Mouse (Mus musculus): ENCODE data around the gene Ankdd1b. TPM values are rescaled to one million over a fixed set of nuclear protein-coding genes. Genes with fewer than 3 reads are reported as not detected.

The Ankdd1b gene
- polyA plus RNA-seq, 1 experiment from 2014 or later, result not detected

DNA sequence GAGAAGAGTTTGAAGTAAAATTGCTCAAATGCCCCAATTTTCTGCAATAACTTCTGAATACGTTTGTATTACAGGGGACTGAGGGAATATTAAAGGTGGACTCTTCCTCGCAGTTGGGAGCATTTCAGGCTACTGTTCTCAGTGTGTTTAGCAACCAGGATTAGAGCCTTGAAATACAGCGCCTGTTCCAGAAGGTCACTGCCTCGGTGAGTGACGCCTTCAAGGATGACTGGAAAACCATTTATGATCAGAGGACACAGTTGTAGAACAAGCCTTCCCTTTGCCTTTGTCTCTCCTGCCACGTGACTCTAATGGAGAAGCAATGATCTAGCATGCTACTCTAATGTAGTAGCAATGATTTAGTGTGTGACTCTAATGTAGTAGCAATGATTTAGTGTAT, 17.0 kb upstream of the Ankdd1b start:
- Histone ChIP-seq H3K4me3 (no peak overlapping the region), H3K27ac (no peak overlapping the region), H3K36me3 (peaks cover 50% of the 10 kb centered on the region), H3K27me3 (ENCODE audit: insufficient read depth, poor library complexity, severe bottlenecking) (no peaks in the 10 kb centered on the region), H3K9me3 (no peaks in the 10 kb centered on the region), H3K4me1 (replicated peaks) (no peaks in the 10 kb centered on the region; the same call in 1 of the 2 replicates)
- no peak for DNase-seq (ENCODE audit: low spot score)
- WGBS, result 95% methylated on average over 6 of the region's 6 CpGs

DNA sequence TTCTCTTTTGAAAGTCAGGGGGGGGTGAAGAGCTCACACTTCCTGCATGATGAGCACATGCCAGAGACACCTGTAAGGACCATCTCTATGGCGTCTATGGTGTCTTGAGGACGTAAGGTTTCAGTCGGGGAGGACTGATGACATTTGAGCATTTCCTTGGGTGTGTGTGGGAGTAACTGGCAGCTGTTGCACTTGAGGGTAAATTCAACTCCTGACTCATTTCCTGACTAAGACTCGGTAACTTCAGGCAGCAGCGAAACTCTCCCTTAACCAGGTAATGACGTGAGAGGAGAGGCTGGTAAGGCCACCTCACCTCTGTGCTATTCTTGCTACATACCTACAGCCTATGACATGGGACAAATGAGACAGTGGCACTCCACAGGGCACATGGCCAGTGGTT, 16.2 kb upstream of the Ankdd1b start:
- DNase-seq (ENCODE audit: low spot score), result no peak
- no peaks in the 10 kb centered on the region for H3K27me3 ChIP-seq (ENCODE audit: insufficient read depth, poor library complexity, severe bottlenecking)
- no peak overlapping the region for H3K4me3 ChIP-seq
- H3K36me3 ChIP-seq, result peaks cover 50% of the 10 kb centered on the region
- no peaks in the 10 kb centered on the region for H3K4me1 ChIP-seq (replicated peaks)
- H3K9me3 ChIP-seq, result no peaks in the 10 kb centered on the region
- 93% methylated on average over 6 of the region's 6 CpGs for WGBS
- no peak overlapping the region for H3K27ac ChIP-seq

DNA sequence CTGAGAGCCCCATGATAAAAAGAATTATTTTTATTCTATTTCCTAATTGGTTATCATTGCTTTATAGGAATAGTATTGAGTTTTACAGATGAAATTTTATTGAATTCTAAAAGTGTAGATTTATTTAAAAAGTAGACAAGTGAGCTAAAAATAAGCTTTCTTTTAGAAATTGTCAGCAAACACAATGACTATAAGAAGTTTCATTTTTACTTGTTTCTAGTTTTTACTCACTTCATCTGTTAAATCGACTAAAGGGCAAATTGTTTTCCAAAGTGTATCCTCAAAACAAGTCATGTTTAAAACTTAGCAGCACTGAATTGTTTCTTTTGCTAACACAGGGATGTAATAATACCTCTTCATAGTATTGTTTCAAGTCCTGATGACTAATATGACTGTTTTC, 8.0 kb upstream of the Ankdd1b start:
- no peak for DNase-seq (ENCODE audit: low spot score)
- 96% methylated on average over 1 of the region's 1 CpGs for WGBS
- H3K27me3 ChIP-seq (ENCODE audit: insufficient read depth, poor library complexity, severe bottlenecking), result no peaks in the 10 kb centered on the region
- H3K27ac ChIP-seq, result no peak overlapping the region
- no peak overlapping the region for H3K4me3 ChIP-seq
- H3K36me3 ChIP-seq, result peaks cover 12% of the 10 kb centered on the region; the same call in 1 of the 2 replicates
- H3K9me3 ChIP-seq, result no peaks in the 10 kb centered on the region
- no peaks in the 10 kb centered on the region for H3K4me1 ChIP-seq (replicated peaks)

DNA sequence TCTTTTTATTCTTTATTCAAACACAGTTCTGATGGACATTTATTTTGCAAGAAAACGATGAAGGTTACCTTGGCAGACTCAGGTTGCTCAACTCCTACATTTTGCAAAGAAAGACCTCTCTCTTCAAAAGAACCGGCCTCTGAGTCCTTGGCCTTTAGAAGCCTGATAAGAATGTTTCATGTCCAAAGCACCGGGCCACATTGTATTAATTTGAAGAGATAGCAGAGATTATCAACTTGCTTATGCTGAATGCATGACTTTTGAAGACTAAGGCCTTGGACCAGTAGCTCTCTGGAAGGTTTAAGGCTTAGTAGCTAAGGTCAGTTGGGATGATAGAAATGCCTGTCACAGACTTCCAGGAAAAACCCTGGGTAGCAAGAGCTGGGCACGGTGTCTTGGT, 6.2 kb upstream of the Ankdd1b start:
- no peaks in the 10 kb centered on the region for H3K4me1 ChIP-seq (replicated peaks)
- no peak for DNase-seq (ENCODE audit: low spot score)
- no peak overlapping the region for H3K4me3 ChIP-seq
- 0 out of 2 replicates have a peak, but pooled peaks cover 3% of the 10 kb centered on the region for H3K36me3 ChIP-seq
- H3K27ac ChIP-seq, result no peak overlapping the region
- H3K27me3 ChIP-seq (ENCODE audit: insufficient read depth, poor library complexity, severe bottlenecking), result no peaks in the 10 kb centered on the region
- 97% methylated on average over 4 of the region's 4 CpGs for WGBS
- H3K9me3 ChIP-seq, result no peaks in the 10 kb centered on the region

DNA sequence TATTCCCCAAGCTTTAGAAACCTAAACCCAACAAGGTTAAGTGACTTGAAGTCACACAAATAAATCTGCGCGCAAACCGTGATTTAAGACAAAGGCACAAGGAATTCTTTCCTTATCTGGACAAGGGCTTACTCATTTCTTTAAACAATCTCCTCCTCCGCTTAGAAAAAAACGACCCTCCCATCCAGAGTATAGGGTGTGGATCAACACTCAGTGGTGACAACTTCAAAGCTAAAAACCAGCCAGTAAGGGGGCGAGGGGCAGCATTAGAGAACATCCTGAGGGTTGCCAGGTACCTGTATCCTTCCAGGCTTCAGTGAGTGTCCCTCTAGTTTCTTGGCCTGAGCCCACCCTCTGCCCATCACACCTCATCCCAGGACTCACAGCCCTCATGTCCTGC, 442 bp downstream of the Ankdd1b start:
- no peaks in the 10 kb centered on the region for H3K9me3 ChIP-seq
- WGBS, result 89% methylated on average over 6 of the region's 6 CpGs
- no peak for DNase-seq (ENCODE audit: low spot score)

DNA sequence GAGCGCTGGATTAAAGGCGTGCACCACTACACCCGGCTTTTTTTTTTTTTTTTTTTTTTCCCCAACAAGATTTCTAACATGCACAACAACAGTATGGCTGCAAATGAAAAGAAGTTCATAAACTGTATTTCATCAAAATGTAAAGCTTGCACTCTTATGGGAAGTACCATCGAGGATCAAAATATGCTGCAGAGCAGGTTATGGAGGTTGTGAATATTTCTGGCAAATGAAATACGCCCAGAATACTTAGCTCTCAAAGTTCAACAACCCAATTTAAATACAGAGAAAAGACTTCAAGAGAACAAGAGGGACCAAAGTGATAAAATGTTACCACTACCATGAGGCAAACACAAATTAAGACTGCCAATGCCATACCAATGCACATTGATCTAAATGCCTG, 2.3 kb downstream of the Ankdd1b start:
- WGBS, result 93% methylated on average over 5 of the region's 5 CpGs
- Histone ChIP-seq H3K4me3 (no peak overlapping the region), H3K4me1 (replicated peaks) (no peaks in the 10 kb centered on the region), H3K27ac (no peak overlapping the region), H3K27me3 (ENCODE audit: insufficient read depth, poor library complexity, severe bottlenecking) (no peaks in the 10 kb centered on the region), H3K9me3 (no peaks in the 10 kb centered on the region), H3K36me3 (no peaks in the 10 kb centered on the region)
- DNase-seq (ENCODE audit: low spot score), result no peak

More for the DNA sequence above, 442 bp downstream of the Ankdd1b start:
- no peaks in the 10 kb centered on the region for H3K36me3 ChIP-seq
- no peaks in the 10 kb centered on the region for H3K4me1 ChIP-seq (replicated peaks)
- no peak overlapping the region for H3K27ac ChIP-seq
- no peak overlapping the region for H3K4me3 ChIP-seq
- no peaks in the 10 kb centered on the region for H3K27me3 ChIP-seq (ENCODE audit: insufficient read depth, poor library complexity, severe bottlenecking)

DNA sequence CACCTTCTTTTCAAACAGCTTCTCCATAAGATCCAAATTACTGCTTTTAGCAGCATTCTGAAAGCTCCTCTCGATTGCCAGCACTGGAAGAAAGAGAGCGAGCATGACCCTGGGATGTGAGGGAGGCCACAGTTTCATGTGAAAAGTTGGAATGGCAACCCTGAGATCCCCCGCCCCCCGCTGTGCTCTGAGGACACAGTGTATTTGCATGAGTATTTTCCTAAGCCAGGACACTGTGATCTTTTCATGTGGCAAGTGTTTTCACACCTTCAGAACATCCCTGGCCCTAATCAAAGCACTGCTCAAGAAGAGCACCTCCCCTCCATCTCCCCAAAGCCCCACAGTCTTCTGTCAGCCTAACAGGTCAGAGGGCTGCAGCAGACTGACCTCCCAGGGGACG, 5.7 kb downstream of the Ankdd1b start:
- DNase-seq (ENCODE audit: low spot score), result no peak
- Histone ChIP-seq H3K9me3 (no peaks in the 10 kb centered on the region), H3K4me1 (replicated peaks) (no peaks in the 10 kb centered on the region), H3K36me3 (no peaks in the 10 kb centered on the region), H3K27ac (no peak overlapping the region), H3K27me3 (ENCODE audit: insufficient read depth, poor library complexity, severe bottlenecking) (no peaks in the 10 kb centered on the region), H3K4me3 (no peak overlapping the region)
- 47% methylated on average over 5 of the region's 5 CpGs for WGBS

DNA sequence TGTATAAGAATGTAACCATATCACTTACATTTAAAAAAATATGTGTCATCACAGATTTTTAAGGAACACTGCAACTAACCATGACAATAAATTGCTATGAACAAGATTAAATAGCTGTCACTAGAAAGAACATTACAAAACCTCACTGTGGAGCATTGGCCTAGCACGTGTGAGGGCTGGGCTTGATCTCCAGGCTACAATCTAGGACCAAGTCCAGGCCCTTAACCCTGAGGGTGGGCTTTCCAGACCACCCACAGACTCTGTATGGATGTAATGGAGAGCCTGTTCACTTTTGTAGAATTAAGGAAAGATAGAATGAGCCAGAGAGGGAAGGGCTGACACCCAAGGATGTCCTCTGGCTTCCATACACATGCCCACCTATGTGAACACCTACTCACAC, 8.4 kb downstream of the Ankdd1b start:
- no peak for DNase-seq (ENCODE audit: low spot score)
- Histone ChIP-seq H3K9me3 (no peaks in the 10 kb centered on the region), H3K4me1 (replicated peaks) (no peaks in the 10 kb centered on the region), H3K27me3 (ENCODE audit: insufficient read depth, poor library complexity, severe bottlenecking) (no peaks in the 10 kb centered on the region), H3K4me3 (no peak overlapping the region), H3K36me3 (no peaks in the 10 kb centered on the region), H3K27ac (no peak overlapping the region)
- WGBS, result 78% methylated on average over 1 of the region's 1 CpGs

DNA sequence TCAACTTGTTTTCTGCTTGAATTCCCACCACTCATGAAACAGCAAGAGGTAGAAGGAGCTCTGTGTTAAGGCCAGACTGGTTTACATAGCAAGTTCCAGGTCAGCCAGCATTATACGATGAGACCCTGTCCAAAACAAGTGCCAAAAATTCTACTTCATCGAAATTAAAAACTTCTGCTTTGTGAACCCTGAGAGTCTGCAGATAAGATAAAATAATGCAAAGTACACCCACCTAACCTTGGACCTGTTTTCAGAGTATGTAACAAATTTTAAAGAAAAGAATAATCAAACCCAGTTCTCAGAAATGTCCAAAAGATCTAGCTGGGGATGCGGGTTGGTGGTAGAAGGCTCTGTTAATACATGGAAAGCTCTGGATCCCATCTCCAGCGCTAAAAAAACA, 12.4 kb downstream of the Ankdd1b start:
- no peak overlapping the region for H3K4me3 ChIP-seq
- no peaks in the 10 kb centered on the region for H3K27me3 ChIP-seq (ENCODE audit: insufficient read depth, poor library complexity, severe bottlenecking)
- H3K4me1 ChIP-seq (replicated peaks), result no peaks in the 10 kb centered on the region
- 86% methylated on average over 4 of the region's 4 CpGs for WGBS
- DNase-seq (ENCODE audit: low spot score), result no peak
- no peaks in the 10 kb centered on the region for H3K9me3 ChIP-seq
- no peak overlapping the region for H3K27ac ChIP-seq
- no peaks in the 10 kb centered on the region for H3K36me3 ChIP-seq

DNA sequence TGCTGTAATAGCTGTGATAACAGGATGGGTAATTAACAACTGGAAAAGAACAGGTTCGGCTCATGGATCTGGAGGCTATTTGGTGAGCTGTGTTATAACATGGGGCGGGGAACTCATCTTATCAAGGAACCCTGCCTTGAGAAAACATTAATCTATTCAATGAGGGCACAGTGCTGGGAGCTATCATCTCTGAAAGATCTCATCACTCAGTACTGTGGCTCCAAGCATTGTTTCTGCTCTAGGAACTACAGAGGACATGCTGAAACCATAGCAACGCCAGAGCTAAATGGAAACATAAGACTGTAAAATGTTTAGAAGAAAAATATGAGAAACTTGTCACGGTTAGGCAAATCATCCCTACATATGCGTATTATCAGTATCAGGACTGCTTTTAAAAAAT, 13.0 kb downstream of the Ankdd1b start:
- Histone ChIP-seq H3K9me3 (no peaks in the 10 kb centered on the region), H3K27ac (no peak overlapping the region), H3K27me3 (ENCODE audit: insufficient read depth, poor library complexity, severe bottlenecking) (no peaks in the 10 kb centered on the region), H3K4me3 (no peak overlapping the region), H3K36me3 (no peaks in the 10 kb centered on the region), H3K4me1 (replicated peaks) (no peaks in the 10 kb centered on the region)
- DNase-seq (ENCODE audit: low spot score), result no peak
- 91% methylated on average over 5 of the region's 5 CpGs for WGBS

DNA sequence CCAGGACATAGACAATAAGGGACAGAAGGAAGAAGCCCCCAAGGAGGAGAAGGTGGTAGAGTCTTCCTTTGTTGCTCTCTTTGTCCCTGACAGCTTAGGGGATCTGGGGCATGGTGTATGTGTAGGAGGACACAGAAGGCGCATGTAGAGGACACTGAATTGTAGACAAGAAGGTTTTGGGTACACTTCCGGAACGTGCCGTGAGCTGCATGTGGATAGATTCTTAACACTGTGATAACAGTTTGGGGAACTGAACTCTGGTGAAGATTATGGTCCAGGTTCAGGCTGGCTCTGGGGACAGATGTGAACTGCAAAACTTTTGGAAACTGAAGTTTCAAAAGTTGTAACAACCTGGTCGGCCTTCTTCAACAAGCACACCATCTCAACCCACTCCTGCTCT, 13.4 kb downstream of the Ankdd1b start:
- 94% methylated on average over 5 of the region's 5 CpGs for WGBS

DNA sequence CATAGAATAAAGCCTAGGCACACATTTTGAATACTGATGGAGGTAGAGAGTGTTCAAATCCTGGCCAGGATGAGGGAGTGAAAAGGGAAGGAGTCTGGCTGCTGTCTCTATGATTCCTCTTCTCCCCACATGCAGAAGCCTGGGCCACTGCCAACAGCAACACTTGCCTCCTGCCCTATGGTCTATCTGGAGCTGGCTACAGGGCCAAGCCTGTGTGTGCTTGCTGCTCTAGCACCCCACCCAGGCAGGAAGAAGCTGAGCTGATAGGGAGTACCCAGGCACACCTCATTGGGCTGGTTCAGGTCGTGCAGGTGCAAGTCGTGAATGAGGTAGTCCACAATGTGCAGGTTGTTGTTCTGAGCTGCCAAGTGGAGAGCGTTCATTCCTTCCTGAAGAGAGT, 16.7 kb downstream of the Ankdd1b start:
- Histone ChIP-seq H3K4me1 (replicated peaks) (no peaks in the 10 kb centered on the region), H3K27me3 (ENCODE audit: insufficient read depth, poor library complexity, severe bottlenecking) (no peaks in the 10 kb centered on the region), H3K27ac (no peak overlapping the region), H3K36me3 (no peaks in the 10 kb centered on the region), H3K4me3 (no peak overlapping the region), H3K9me3 (no peaks in the 10 kb centered on the region)
- 86% methylated on average over 3 of the region's 3 CpGs for WGBS
- no peak for DNase-seq (ENCODE audit: low spot score)

More for the DNA sequence above, 13.4 kb downstream of the Ankdd1b start:
- DNase-seq (ENCODE audit: low spot score), result no peak
- Histone ChIP-seq H3K4me3 (no peak overlapping the region), H3K4me1 (replicated peaks) (no peaks in the 10 kb centered on the region), H3K36me3 (no peaks in the 10 kb centered on the region), H3K9me3 (no peaks in the 10 kb centered on the region), H3K27ac (no peak overlapping the region), H3K27me3 (ENCODE audit: insufficient read depth, poor library complexity, severe bottlenecking) (no peaks in the 10 kb centered on the region)

DNA sequence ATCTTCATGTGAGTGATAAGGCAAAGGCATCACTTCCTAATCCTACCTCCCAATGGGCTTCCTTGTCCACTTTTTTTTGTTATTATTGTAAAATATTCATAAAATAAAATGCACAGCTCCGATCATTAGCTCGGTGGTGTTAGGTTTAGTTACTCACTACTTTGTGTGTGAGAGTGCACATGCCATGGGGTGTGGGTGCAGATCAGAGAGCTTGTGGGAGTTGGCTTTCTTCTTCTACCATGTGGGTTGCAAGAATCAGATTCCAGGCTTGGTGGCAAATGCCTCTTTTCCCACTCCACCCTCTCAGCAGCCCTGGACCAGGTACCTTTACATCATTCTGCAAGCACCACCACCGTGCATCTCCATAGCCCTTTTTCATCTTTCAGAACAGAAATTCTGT, 18.4 kb downstream of the Ankdd1b start:
- Histone ChIP-seq H3K4me1 (replicated peaks) (no peaks in the 10 kb centered on the region), H3K27ac (no peak overlapping the region), H3K4me3 (no peak overlapping the region), H3K36me3 (no peaks in the 10 kb centered on the region), H3K9me3 (no peaks in the 10 kb centered on the region), H3K27me3 (ENCODE audit: insufficient read depth, poor library complexity, severe bottlenecking) (no peaks in the 10 kb centered on the region)
- DNase-seq (ENCODE audit: low spot score), result no peak
- WGBS, result 89% methylated on average over 3 of the region's 3 CpGs

DNA sequence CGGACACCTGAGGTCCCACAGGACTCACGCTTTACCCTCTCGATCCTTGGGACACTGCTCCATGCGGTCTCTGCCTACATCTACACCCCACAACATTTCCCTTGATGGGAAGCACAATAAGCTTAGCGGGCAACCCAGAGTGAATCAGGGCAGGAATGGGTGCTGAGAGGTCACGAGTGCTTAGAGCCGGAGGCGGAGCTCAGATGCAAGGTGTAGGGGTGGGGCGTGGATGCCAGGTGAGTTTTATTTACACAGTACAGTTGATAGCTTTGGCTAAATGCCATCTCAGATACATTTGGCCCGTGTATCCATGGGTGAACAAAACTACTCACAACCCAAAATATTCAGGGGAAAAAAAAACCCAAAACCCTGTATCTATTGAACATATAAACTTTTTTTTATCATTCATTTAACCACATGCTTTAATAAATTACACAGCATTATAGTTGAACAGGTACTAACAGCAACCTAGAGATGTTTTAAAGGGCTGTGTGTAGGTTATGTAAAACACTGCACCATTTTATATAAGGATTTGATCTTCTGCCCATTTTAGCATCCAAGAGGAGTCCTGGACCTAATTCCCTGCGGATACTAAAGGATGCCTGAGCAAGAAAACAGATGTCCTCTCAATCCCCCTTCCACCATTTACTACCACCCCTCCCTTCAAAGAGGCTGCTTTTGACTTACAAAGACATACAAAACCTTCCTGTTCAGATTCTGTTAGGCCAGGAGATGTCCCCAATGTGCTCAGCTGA, 19.4 kb downstream of the Ankdd1b start:
- no peak for DNase-seq (ENCODE audit: low spot score)
- no peaks in the 10 kb centered on the region for H3K36me3 ChIP-seq
- H3K9me3 ChIP-seq, result no peaks in the 10 kb centered on the region
- no peaks in the 10 kb centered on the region for H3K4me1 ChIP-seq (replicated peaks)
- 88% methylated on average over 11 of the region's 11 CpGs for WGBS
- H3K27me3 ChIP-seq (ENCODE audit: insufficient read depth, poor library complexity, severe bottlenecking), result no peaks in the 10 kb centered on the region
- H3K27ac ChIP-seq, result no peak overlapping the region
- no peak overlapping the region for H3K4me3 ChIP-seq
